ENCODE assay signal across 23 mouse cellular contexts in genomic region chr12:71373633-71374032, GRCm38 (mm10).
"Had no signal": no experiment of that assay in that cellular context is flagged by ENCODE, and none has a peak within 500 bp of the region (broad histone marks: within the 10 kb centered on the region; RNA-seq: fewer than 3 reads in every experiment).

No protein-coding gene starts in this region.

- H3K9ac ChIP-seq: liver, embryonic 12.5 days; liver, embryonic 15.5 days; lung, embryonic 15.5 days; midbrain, embryonic 12.5 days; midbrain, embryonic 15.5 days; neural tube, embryonic 12.5 days; neural tube, embryonic 15.5 days had no signal

- H3K4me3 ChIP-seq: left cerebral cortex, adult 2 months; liver, embryonic 12.5 days; liver, embryonic 15.5 days; lung, embryonic 15.5 days; megakaryocyte, embryonic 14.5 days; midbrain, embryonic 12.5 days; midbrain, embryonic 15.5 days; neural tube, embryonic 12.5 days; neural tube, embryonic 15.5 days had no signal

- H3K27ac ChIP-seq: left cerebral cortex, adult 2 months; liver, embryonic 12.5 days; liver, embryonic 15.5 days; lung, embryonic 15.5 days; midbrain, embryonic 12.5 days; midbrain, embryonic 15.5 days; neural tube, embryonic 12.5 days; neural tube, embryonic 15.5 days; stomach, postnatal 0 days had no signal

- H3K36me3 ChIP-seq: liver, embryonic 12.5 days; liver, embryonic 15.5 days; lung, embryonic 15.5 days; midbrain, embryonic 12.5 days; midbrain, embryonic 15.5 days; neural tube, embryonic 12.5 days; neural tube, embryonic 15.5 days had no signal

- H3K27me3 ChIP-seq: liver, embryonic 12.5 days; liver, embryonic 15.5 days; lung, embryonic 15.5 days; megakaryocyte, embryonic 14.5 days; midbrain, embryonic 12.5 days; midbrain, embryonic 15.5 days; neural tube, embryonic 12.5 days; neural tube, embryonic 15.5 days had no signal

- H3K9me3 ChIP-seq: liver, embryonic 12.5 days; liver, embryonic 15.5 days; lung, embryonic 15.5 days; megakaryocyte, embryonic 14.5 days; midbrain, embryonic 12.5 days; midbrain, embryonic 15.5 days; neural tube, embryonic 12.5 days; neural tube, embryonic 15.5 days had no signal

- DNase-seq: kidney, adult 18-20 months; kidney, adult 9 months; layer of hippocampus, postnatal 36 days; lung, adult 18-20 months; lung, postnatal 10 days; lung, postnatal 36 days; right cerebral cortex, adult 18-20 months; right cerebral cortex, postnatal 14 days; right cerebral cortex, postnatal 4 days; thymus, adult 2 months; thymus, postnatal 14 days; thymus, postnatal 4 days had no signal

- ATAC-seq: intestine, embryonic 16.5 days; liver, embryonic 12.5 days; midbrain, embryonic 15.5 days had no signal

- H3K4me1 ChIP-seq: liver, embryonic 12.5 days; liver, embryonic 15.5 days; lung, embryonic 15.5 days; megakaryocyte, embryonic 14.5 days had no signal

- H3K4me2 ChIP-seq: liver, embryonic 12.5 days; liver, embryonic 15.5 days; lung, embryonic 15.5 days; midbrain, embryonic 12.5 days; midbrain, embryonic 15.5 days; neural tube, embryonic 12.5 days; neural tube, embryonic 15.5 days had no signal
